Mouse (Mus musculus) bone marrow, adult 2 months (tissue): Measurements from ENCODE around the gene Lilra6.

Experiments used
- CTCF ChIP-seq: fragments of 200-500 bp; IDR thresholded peaks from 2 replicates; pipeline ENCODE4 v1.5.1; 2011; ENCODE audit warnings: low read length, control low read depth; ENCODE audit not compliant: control insufficient read depth, insufficient read depth
- POLR2A ChIP-seq: fragments of 200-500 bp; IDR thresholded peaks from 2 replicates; pipeline ENCODE4 v1.6.1; 2011; ENCODE audit warnings: low read depth, mild to moderate bottlenecking, control low read depth, low read length, borderline replicate concordance; ENCODE audit not compliant: control insufficient read depth

DNA sequence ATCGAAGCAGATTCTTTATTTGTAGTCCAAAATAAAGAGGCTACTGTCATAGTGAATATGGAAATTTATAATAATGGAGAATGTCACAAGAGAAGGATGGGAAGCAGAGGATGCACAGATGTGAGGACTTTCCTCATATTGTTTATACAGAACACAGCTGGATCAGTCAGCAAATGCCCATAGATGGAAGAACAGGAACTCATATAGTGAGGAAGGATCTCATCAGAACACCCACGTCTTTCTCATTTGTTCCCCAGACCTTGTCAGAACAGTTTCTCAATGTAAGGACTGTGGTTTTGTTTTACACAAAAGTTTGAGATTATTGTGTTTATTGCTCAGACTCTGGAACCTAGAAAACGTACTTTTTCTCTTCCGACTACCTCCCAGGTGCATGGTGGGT, 32.9 kb upstream of the Lilra6 start:
- no peak for TF ChIP-seq POLR2A
- no peak for TF ChIP-seq CTCF
